Mouse (Mus musculus) liver, embryonic 13.5 days (tissue): ENCODE results near the gene Sec31a. TPM values are rescaled to one million over a fixed set of nuclear protein-coding genes. Genes with fewer than 3 reads are reported as not detected.

ENCODE experiments used
- ATAC-seq: fragments of 200-750 bp; cut with Nextera tagmentation; 2 replicates; pipeline ENCODE4 v1.8.0; 2017; ENCODE audit warnings: low read depth, mild to moderate bottlenecking, moderate number of reproducible peaks, moderate library complexity
- DNase-seq: peaks from one replicate; pipeline ENCODE4 v3.0.0; 2022
- H3K27ac ChIP-seq: fragments of 300-500 bp; sonication (generic); 2 replicates; pipeline ENCODE4 v1.5.1; 2015; ENCODE audit warnings: moderate library complexity, mild to moderate bottlenecking, inconsistent platforms
- H3K27me3 ChIP-seq: fragments of 300-500 bp; sonication (generic); 2 replicates; pipeline ENCODE4 v1.6.1; 2015; ENCODE audit warnings: mild to moderate bottlenecking, inconsistent platforms
- H3K36me3 ChIP-seq: fragments of 300-500 bp; sonication (generic); 2 replicates; pipeline ENCODE4 v1.6.1; 2015; ENCODE audit warnings: mild to moderate bottlenecking, inconsistent platforms
- H3K4me1 ChIP-seq: fragments of 300-500 bp; sonication (generic); replicated peaks from 2 replicates; pipeline ENCODE4 v1.6.1; 2015; ENCODE audit warnings: inconsistent platforms
- H3K4me2 ChIP-seq: fragments of 300-500 bp; sonication (generic); 2 replicates; pipeline ENCODE4 v1.6.1; 2015; ENCODE audit warnings: inconsistent platforms, mild to moderate bottlenecking, moderate library complexity
- H3K4me3 ChIP-seq: fragments of 300-500 bp; sonication (generic); replicated peaks from 2 replicates; pipeline ENCODE4 v1.5.1; 2015; ENCODE audit warnings: mild to moderate bottlenecking, inconsistent platforms
- H3K9ac ChIP-seq: fragments of 300-500 bp; sonication (generic); 2 replicates; pipeline ENCODE4 v1.6.1; 2015; ENCODE audit warnings: mild to moderate bottlenecking, inconsistent platforms
- H3K9me3 ChIP-seq: fragments of 300-500 bp; sonication (generic); replicated peaks from 2 replicates; pipeline ENCODE4 v1.6.1; 2016; ENCODE audit warnings: inconsistent platforms
- WGBS: fragments of 180-500 bp; shearing (Covaris S2); methylation state at CpG from one replicate; pipeline ENCODE4 v1.1.7; 2015; ENCODE audit not compliant: insufficient replicate concordance; 5-methylcytosine and 5-hydroxymethylcytosine counted together
- polyA plus RNA-seq: library from polyadenylated mRNA; unstranded; fragments of >200 nt; fragmentation: Nextera tagmentation; extraction: Ambion mirVana; gene quantifications from 2 replicates; pipeline ENCODE4 v1.2.1, GENCODE M21; 2015

Gene Sec31a
- polyA plus RNA-seq, 1 experiment from 2014 or later, result 49.7 TPM

GRCm38 (mm10) chr5:100408485-100408884, 7.5 kb downstream of the Sec31a start:
- DNase-seq, result no peak
- Histone ChIP-seq H3K27me3 (no peaks in the 10 kb centered on the region), H3K9ac (no peak overlapping the region), H3K4me3 (no peak overlapping the region), H3K4me2 (no peak overlapping the region), H3K27ac (no peak overlapping the region), H3K9me3 (no peaks in the 10 kb centered on the region), H3K36me3 (peaks cover 33% of the 10 kb centered on the region), H3K4me1 (peaks cover 23% of the 10 kb centered on the region)
- ATAC-seq, result no peak
- WGBS, result 67% methylated on average over 5 of the region's 5 CpGs

DNA sequence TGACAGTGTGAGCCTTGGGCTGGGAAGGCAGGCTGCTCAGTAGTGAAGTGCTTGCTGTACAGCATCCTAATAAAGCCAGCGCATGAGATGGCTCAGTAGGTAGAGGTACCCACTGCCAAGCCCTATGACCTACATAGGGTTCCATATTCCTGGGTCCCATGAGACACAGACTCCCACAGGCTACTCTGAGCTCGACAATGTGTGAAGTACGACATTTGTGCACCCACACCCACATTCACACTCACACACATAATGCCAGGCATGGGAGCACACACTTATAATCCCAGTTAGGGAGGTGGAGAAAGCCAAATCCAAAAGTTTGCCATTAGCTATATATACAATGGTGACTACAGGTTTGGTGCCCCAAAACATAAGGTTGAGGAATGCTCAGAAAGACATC, 19.3 kb downstream of the Sec31a start:
- WGBS, result 82% methylated on average over 3 of the region's 3 CpGs
- no peak overlapping the region for H3K27ac ChIP-seq
- peaks cover 72% of the 10 kb centered on the region for H3K36me3 ChIP-seq
- H3K4me1 ChIP-seq, result no peaks in the 10 kb centered on the region
- H3K9me3 ChIP-seq, result no peaks in the 10 kb centered on the region
- no peak overlapping the region for H3K4me2 ChIP-seq
- no peak overlapping the region for H3K9ac ChIP-seq
- no peaks in the 10 kb centered on the region for H3K27me3 ChIP-seq
- H3K4me3 ChIP-seq, result no peak overlapping the region
- ATAC-seq (no peak), DNase-seq (no peak)

DNA sequence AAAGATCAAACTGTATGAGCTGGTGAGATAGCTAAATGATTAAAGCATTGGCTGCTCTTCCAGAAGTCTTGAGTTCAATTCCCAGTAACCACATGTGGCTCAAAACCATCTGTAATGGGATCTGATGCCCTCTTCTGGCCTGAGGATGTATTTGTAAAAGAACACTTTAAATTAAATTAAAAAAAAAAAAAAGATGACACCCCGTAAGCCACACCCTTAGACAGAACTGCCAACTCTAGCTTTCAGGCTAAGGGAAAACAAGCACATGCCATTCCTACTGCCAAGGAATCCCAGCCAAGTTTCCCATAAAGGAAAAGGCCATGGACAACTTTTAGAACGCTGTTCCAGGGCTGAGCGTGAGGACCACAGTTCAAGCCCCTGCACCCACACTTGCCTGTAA, 22.4 kb downstream of the Sec31a start:
- H3K4me2 ChIP-seq, result no peak overlapping the region
- DNase-seq (no peak), ATAC-seq (no peak)
- no peak overlapping the region for H3K9ac ChIP-seq
- WGBS, result 74% methylated on average over 3 of the region's 3 CpGs
- H3K4me1 ChIP-seq, result no peaks in the 10 kb centered on the region
- H3K27me3 ChIP-seq, result no peaks in the 10 kb centered on the region
- H3K4me3 ChIP-seq, result no peak overlapping the region
- peaks cover 71% of the 10 kb centered on the region for H3K36me3 ChIP-seq
- no peaks in the 10 kb centered on the region for H3K9me3 ChIP-seq
- H3K27ac ChIP-seq, result no peak overlapping the region

DNA sequence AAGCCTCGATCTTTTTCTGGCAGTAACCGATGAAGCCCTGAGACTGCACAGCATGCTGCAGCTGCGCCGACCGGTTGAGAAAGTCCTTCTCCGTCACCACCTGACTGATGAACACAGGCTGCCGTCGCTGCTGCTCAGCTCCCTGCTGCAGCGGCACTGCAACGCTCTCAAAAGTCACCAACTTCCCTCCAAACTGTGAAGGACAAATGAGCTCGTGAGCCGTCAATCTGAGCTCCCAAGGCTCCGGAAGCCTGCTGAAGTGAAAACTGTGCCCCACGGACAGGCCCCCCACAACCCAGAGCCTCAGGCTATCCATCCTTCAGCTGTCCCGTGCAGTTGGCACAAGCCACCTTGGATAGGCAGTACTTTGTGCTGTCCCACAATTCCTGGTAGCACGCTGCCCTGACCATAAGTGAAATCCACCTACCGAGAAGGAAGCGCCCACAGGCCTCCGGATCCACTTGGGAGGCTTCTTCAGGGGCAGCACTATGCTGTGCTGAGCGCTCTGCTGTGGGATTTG, 23.5 kb downstream of the Sec31a start:
- Histone ChIP-seq H3K4me2 (no peak overlapping the region), H3K27me3 (no peaks in the 10 kb centered on the region), H3K9ac (no peak overlapping the region), H3K4me3 (no peak overlapping the region), H3K36me3 (peaks cover 68% of the 10 kb centered on the region), H3K9me3 (no peaks in the 10 kb centered on the region), H3K27ac (no peak overlapping the region), H3K4me1 (no peaks in the 10 kb centered on the region)
- 87% methylated on average over 20 of the region's 20 CpGs for WGBS
- no peak for ATAC-seq
- no peak for DNase-seq

DNA sequence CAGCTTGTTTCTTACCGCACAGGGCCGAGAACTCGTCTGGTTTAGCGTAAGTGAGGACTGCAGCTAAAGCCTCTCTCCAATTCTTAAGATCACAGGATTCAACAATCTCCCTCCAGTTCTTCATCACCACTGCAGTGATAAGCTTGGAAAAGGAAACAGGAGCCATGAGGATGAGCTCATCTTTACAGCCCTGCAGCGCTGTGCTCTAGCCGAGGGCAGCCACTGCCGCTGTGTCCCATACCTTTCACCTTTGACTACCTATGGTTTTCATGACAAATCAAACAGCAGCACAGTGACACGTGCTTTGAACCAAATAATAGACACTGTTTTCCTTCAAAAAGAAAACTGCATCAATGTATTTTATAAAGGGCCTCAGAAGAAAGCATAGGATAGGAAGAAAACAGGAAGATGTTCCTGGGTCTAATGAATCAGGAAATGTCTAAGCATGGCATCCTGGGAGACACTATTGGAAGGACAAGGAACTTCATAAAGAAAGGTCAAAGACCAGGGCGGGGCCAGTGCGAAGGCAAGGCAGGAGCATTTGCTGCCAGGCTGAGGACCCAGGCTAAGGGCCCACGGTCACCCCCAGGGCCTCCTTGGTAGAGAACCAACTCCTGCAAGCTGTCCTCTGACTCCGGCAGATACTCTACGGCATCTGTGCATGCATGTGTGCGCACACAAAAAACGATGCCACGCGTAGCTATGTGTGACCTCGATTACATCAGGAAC, 32.1 kb downstream of the Sec31a start:
- ATAC-seq (no peak), DNase-seq (no peak)
- Histone ChIP-seq H3K27ac (no peak overlapping the region), H3K27me3 (no peaks in the 10 kb centered on the region), H3K4me3 (no peak overlapping the region), H3K4me1 (no peaks in the 10 kb centered on the region), H3K36me3 (peaks cover 79% of the 10 kb centered on the region), H3K4me2 (no peak overlapping the region), H3K9ac (no peak overlapping the region), H3K9me3 (no peaks in the 10 kb centered on the region)
- WGBS, result 87% methylated on average over 18 of the region's 18 CpGs

DNA sequence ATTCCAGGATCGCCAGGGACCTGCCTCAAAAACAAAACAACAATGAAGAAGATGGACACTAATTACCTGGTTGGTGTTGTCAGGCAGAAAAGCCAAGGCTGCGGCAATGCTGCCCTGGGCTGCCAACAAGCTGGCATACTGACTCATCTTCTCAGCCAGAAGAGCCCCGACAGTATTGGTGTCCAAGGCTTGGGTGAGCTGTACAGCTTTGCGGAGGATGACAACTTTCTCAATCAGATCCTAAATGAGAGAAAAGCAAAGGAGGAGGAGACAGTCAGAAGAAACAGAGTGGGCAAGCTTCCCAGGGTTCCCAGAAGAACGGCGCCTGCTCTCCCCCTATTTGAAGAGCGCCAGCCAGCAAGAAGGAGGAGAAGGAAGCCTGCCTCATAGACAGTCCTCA, 34.9 kb downstream of the Sec31a start:
- Histone ChIP-seq H3K36me3 (peaks cover 84% of the 10 kb centered on the region), H3K9ac (no peak overlapping the region), H3K27ac (no peak overlapping the region), H3K27me3 (no peaks in the 10 kb centered on the region), H3K4me3 (no peak overlapping the region), H3K4me1 (no peaks in the 10 kb centered on the region), H3K4me2 (no peak overlapping the region), H3K9me3 (no peaks in the 10 kb centered on the region)
- no peak for ATAC-seq
- no peak for DNase-seq
- WGBS, result 89% methylated on average over 7 of the region's 7 CpGs

DNA sequence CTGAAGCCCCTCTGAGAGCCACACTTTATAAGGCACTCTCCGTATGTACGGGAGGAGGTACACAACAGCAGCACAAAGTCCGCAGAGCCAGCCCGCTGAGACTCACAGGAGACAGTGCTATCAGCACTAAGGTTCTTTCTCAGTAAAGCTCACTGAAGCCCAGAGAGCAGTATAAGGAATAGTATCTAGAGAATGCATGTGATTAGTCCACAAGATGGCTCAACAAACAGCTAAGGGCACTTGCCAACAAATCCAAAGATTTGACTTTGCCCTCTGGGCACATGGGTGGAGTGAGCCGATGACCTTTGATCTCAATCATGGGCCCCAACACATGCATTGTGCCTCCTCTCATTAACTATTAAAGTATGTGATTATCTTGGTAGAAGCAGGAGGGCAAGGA, 35.8 kb downstream of the Sec31a start:
- peaks cover 80% of the 10 kb centered on the region for H3K36me3 ChIP-seq
- H3K4me2 ChIP-seq, result no peak overlapping the region
- no peaks in the 10 kb centered on the region for H3K4me1 ChIP-seq
- H3K27me3 ChIP-seq, result no peaks in the 10 kb centered on the region
- 78% methylated on average over 5 of the region's 5 CpGs for WGBS
- H3K9ac ChIP-seq, result no peak overlapping the region
- no peak overlapping the region for H3K4me3 ChIP-seq
- ATAC-seq (no peak), DNase-seq (no peak)
- peak overlapping the region; percentile 32; the same call in 1 of the 2 replicates for H3K27ac ChIP-seq
- no peaks in the 10 kb centered on the region for H3K9me3 ChIP-seq

GRCm38 (mm10) chr5:100378981-100379380, 37.1 kb downstream of the Sec31a start:
- H3K36me3 ChIP-seq, result peaks cover 81% of the 10 kb centered on the region
- no peaks in the 10 kb centered on the region for H3K27me3 ChIP-seq
- no peak overlapping the region for H3K4me3 ChIP-seq
- no peak overlapping the region for H3K27ac ChIP-seq
- DNase-seq, result no peak
- no peak overlapping the region for H3K9ac ChIP-seq
- no peak for ATAC-seq
- 71% methylated on average over 2 of the region's 2 CpGs for WGBS
- H3K4me1 ChIP-seq, result no peaks in the 10 kb centered on the region
- H3K4me2 ChIP-seq, result no peak overlapping the region
- H3K9me3 ChIP-seq, result no peaks in the 10 kb centered on the region

GRCm38 (mm10) chr5:100378211-100378610, 37.8 kb downstream of the Sec31a start:
- H3K4me3 ChIP-seq, result no peak overlapping the region
- no peak overlapping the region for H3K9ac ChIP-seq
- no peak overlapping the region for H3K27ac ChIP-seq
- H3K4me2 ChIP-seq, result no peak overlapping the region
- 83% methylated on average over 5 of the region's 5 CpGs for WGBS
- DNase-seq, result no peak
- H3K36me3 ChIP-seq, result peaks cover 82% of the 10 kb centered on the region
- no peaks in the 10 kb centered on the region for H3K4me1 ChIP-seq
- H3K27me3 ChIP-seq, result no peaks in the 10 kb centered on the region
- ATAC-seq, result no peak
- no peaks in the 10 kb centered on the region for H3K9me3 ChIP-seq

DNA sequence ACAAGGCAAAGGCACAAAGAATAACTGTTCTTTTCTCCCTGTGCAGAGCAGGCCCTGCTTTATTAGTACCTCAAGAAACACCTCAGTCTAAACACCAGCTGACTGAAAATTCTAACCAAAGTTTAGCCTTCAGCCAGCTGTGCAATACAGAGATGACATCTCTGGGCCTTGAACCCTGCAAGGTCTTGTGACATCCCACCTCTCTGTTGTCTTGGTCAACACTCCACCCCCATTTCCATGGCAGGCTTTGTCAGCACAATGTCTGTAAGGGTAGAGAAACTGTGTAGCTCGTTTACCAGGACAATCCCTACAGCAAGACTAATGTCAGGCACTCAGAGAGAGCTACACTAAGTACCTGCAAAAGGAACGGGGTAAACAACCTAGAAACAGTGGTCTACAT, 38.7 kb downstream of the Sec31a start:
- DNase-seq (no peak), ATAC-seq (no peak)
- Histone ChIP-seq H3K4me1 (no peaks in the 10 kb centered on the region), H3K9ac (no peak overlapping the region), H3K36me3 (peaks cover 81% of the 10 kb centered on the region), H3K4me2 (no peak overlapping the region), H3K27me3 (no peaks in the 10 kb centered on the region), H3K9me3 (no peaks in the 10 kb centered on the region), H3K4me3 (no peak overlapping the region), H3K27ac (no peak overlapping the region)
- 61% methylated on average over 2 of the region's 2 CpGs for WGBS

- no peak overlapping the region for H3K4me3 ChIP-seq
- H3K4me1 ChIP-seq, result no peaks in the 10 kb centered on the region
- no peak overlapping the region for H3K9ac ChIP-seq
- DNase-seq, result no peak
- no peaks in the 10 kb centered on the region for H3K9me3 ChIP-seq
- ATAC-seq, result peak; percentile 30; the same call in 1 of the 2 replicates
- no peaks in the 10 kb centered on the region for H3K27me3 ChIP-seq
- peaks cover 64% of the 10 kb centered on the region for H3K36me3 ChIP-seq
- 70% methylated on average over 2 of the region's 2 CpGs for WGBS
- H3K27ac ChIP-seq, result no peak overlapping the region
- H3K4me2 ChIP-seq, result no peak overlapping the region
Measured at GRCm38 (mm10) chr5:100374703-100375102, 41.3 kb downstream of the Sec31a start.

- peak; percentile 32; the same call in 1 of the 2 replicates for ATAC-seq
- H3K36me3 ChIP-seq, result peaks cover 61% of the 10 kb centered on the region
- H3K9ac ChIP-seq, result no peak overlapping the region
Measured at GRCm38 (mm10) chr5:100373952-100374351, 42.1 kb downstream of the Sec31a start.

More at GRCm38 (mm10) chr5:100373952-100374351, 42.1 kb downstream of the Sec31a start:
- H3K4me2 ChIP-seq, result no peak overlapping the region
- no peak overlapping the region for H3K27ac ChIP-seq
- no peaks in the 10 kb centered on the region for H3K4me1 ChIP-seq
- no peak overlapping the region for H3K4me3 ChIP-seq
- 59% methylated on average over 5 of the region's 5 CpGs for WGBS
- no peaks in the 10 kb centered on the region for H3K9me3 ChIP-seq
- no peaks in the 10 kb centered on the region for H3K27me3 ChIP-seq
- DNase-seq, result peak; percentile 6
